Comparison of ENCODE assay signal across 8 mouse cellular contexts in genomic region chr3:89214681-89215411, GRCm38 (mm10). TPM values are rescaled to one million over a fixed set of nuclear protein-coding genes. Genes with fewer than 3 reads are reported as not detected.
DNase-seq lines count a peak whose midpoint lies in the region; ATAC-seq and TF ChIP-seq lines count a peak whose summit lies in the region.

TSS of gene Thbs3 (plus strand) at chr3:89215180.

- no peaks in the 10 kb centered on the region for H3K27me3 ChIP-seq in kidney, embryonic 15.5 days
- H3K27me3 ChIP-seq in intestine, postnatal 0 days (replicated peaks; ENCODE audit: control insufficient read depth, insufficient read depth, low read length), result no peaks in the 10 kb centered on the region

- no peaks in the 10 kb centered on the region for H3K9me3 ChIP-seq in kidney, embryonic 15.5 days (replicated peaks)
- H3K9me3 ChIP-seq in intestine, postnatal 0 days (ENCODE audit: control insufficient read depth), result no peaks in the 10 kb centered on the region

- peaks cover 18% of the 10 kb centered on the region for H3K36me3 ChIP-seq in kidney, embryonic 15.5 days
- peaks cover 9% of the 10 kb centered on the region; the same call in 1 of the 2 replicates for H3K36me3 ChIP-seq in intestine, postnatal 0 days (ENCODE audit: control insufficient read depth, insufficient read depth)

- no peak for ATAC-seq in kidney, embryonic 15.5 days (replicated peaks; ENCODE audit: low FRiP score)
- ATAC-seq in intestine, postnatal 0 days, result no peak

- peak within 1 kb of the TSS; percentile 90 for H3K4me3 ChIP-seq in kidney, embryonic 15.5 days (replicated peaks)
- H3K4me3 ChIP-seq in intestine, postnatal 0 days (ENCODE audit: low read depth, low read length), result peak within 1 kb of the TSS; percentile 74

- H3K4me2 ChIP-seq in kidney, embryonic 15.5 days, result peak within 1 kb of the TSS; percentile 91
- peak within 1 kb of the TSS; percentile 87 for H3K4me2 ChIP-seq in intestine, postnatal 0 days (replicated peaks; ENCODE audit: low read depth)

- TF ChIP-seq CTCF in intestine, postnatal 0 days (IDR thresholded peaks at IDR 0.05; ENCODE audit: low read depth), result no peak

- peaks cover 56% of the 10 kb centered on the region for H3K4me1 ChIP-seq in kidney, embryonic 15.5 days
- peaks cover 16% of the 10 kb centered on the region; the same call in 1 of the 2 replicates for H3K4me1 ChIP-seq in intestine, postnatal 0 days (replicated peaks; ENCODE audit: control insufficient read depth, insufficient read depth, low read length)

- DNase-seq in kidney, adult 18-20 months, result no peak
- peak; percentile 61 for DNase-seq in MN1 (ENCODE audit: low spot score)
- DNase-seq in forelimb bud, embryonic 11.5 days (ENCODE audit: low read depth, low spot score), result peak; percentile 42
- peak; percentile 72 for DNase-seq in lung, postnatal 10 days
- no peak for DNase-seq in cerebellum, postnatal 10 days
- DNase-seq in adipocyte (ENCODE audit: low spot score), result no peak

- peak within 1 kb of the TSS; percentile 97 for H3K27ac ChIP-seq in kidney, embryonic 15.5 days
- peak within 1 kb of the TSS; percentile 92 for H3K27ac ChIP-seq in intestine, postnatal 0 days (ENCODE audit: low read depth, low read length)

- under 1% methylated on average over 19 of the region's 19 CpGs for WGBS in kidney, embryonic 15.5 days
- 5% methylated on average over 19 of the region's 19 CpGs for WGBS in intestine, postnatal 0 days

- peak within 1 kb of the TSS; percentile 64 for H3K9ac ChIP-seq in kidney, embryonic 15.5 days
- peak within 1 kb of the TSS; percentile 72 for H3K9ac ChIP-seq in intestine, postnatal 0 days (ENCODE audit: low read depth, low read length)

RNA-seq across cellular contexts. Expression of gene Thbs3, which starts in this region (rescaled TPM):
- polyA plus RNA-seq in kidney, embryonic 15.5 days (2015; fragmentation: Nextera tagmentation; extraction: Ambion mirVana), result 14.9 and 20.5 TPM in 2 replicates
- 15.2 and 17.2 TPM in 2 replicates for polyA plus RNA-seq in intestine, postnatal 0 days (2015; fragmentation: Nextera tagmentation; extraction: Ambion mirVana)

Comparison
In these comparisons a context has a peak if more than half of its experiments do, and no peak if none do; other contexts are left out.
1. DNase-seq: peak in MN1 (single experiment), forelimb bud, embryonic 11.5 days (single experiment) and lung, postnatal 10 days (single experiment); none in kidney, adult 18-20 months (single experiment), cerebellum, postnatal 10 days (0 of 2) and adipocyte (single experiment).